Mouse (Mus musculus) spleen, postnatal 10 days (tissue): ENCODE results near the gene Zfp277.

ENCODE experiments used
- DNase-seq, 2 experiments: peaks; one replicate each; pipeline ENCODE4 v3.0.0; 2021 to 2022; ENCODE audit warnings: low spot score in 2 of 2

Gene Zfp277

GRCm38 (mm10) chr12:40351879-40352278 lies 93.8 kb downstream of the Zfp277 start:
- no peak for DNase-seq

- no peak for DNase-seq
Measured at GRCm38 (mm10) chr12:40348251-40348650, 97.5 kb downstream of the Zfp277 start.

- no peak for DNase-seq
Measured at GRCm38 (mm10) chr12:40347060-40347698, 98.5 kb downstream of the Zfp277 start.

- DNase-seq, result no peak
Measured at GRCm38 (mm10) chr12:40341443-40341842, 104.3 kb downstream of the Zfp277 start.

GRCm38 (mm10) chr12:40335303-40335702 lies 110.4 kb downstream of the Zfp277 start:
- DNase-seq, result no peak

GRCm38 (mm10) chr12:40331467-40331866 lies 114.2 kb downstream of the Zfp277 start:
- no peak for DNase-seq

GRCm38 (mm10) chr12:40327012-40327660 lies 118.6 kb downstream of the Zfp277 start:
- DNase-seq, result no peak

- DNase-seq, result no peak
Measured at GRCm38 (mm10) chr12:40325582-40325981, 120.1 kb downstream of the Zfp277 start.

GRCm38 (mm10) chr12:40324819-40325218 lies 120.9 kb downstream of the Zfp277 start:
- no peak for DNase-seq

- DNase-seq, result no peak
Measured at GRCm38 (mm10) chr12:40315146-40315545, 130.6 kb downstream of the Zfp277 start.

- DNase-seq, result no peak
Measured at GRCm38 (mm10) chr12:40303960-40304359, 141.7 kb downstream of the Zfp277 start.

GRCm38 (mm10) chr12:40298636-40299035 lies 147.1 kb downstream of the Zfp277 start:
- no peak for DNase-seq

- DNase-seq, result no peak
Measured at GRCm38 (mm10) chr12:40286539-40286938, 159.2 kb downstream of the Zfp277 start.

GRCm38 (mm10) chr12:40280596-40281325 lies 164.9 kb downstream of the Zfp277 start:
- no peak for DNase-seq

GRCm38 (mm10) chr12:40277581-40277980 lies 168.1 kb downstream of the Zfp277 start:
- no peak for DNase-seq

GRCm38 (mm10) chr12:40274931-40275330 lies 170.8 kb downstream of the Zfp277 start:
- DNase-seq, result no peak

- DNase-seq, result no peak
Measured at GRCm38 (mm10) chr12:40273339-40273738, 172.4 kb downstream of the Zfp277 start.

GRCm38 (mm10) chr12:40272710-40273109 lies 173.0 kb downstream of the Zfp277 start:
- no peak for DNase-seq

- no peak for DNase-seq
Measured at GRCm38 (mm10) chr12:40268313-40268712, 177.4 kb downstream of the Zfp277 start.
